Mouse (Mus musculus) cerebellum, adult 2 months (tissue): ENCODE measurements around the gene Nup188.

Experiments used
- CTCF ChIP-seq: fragments of 200-500 bp; IDR thresholded peaks from 2 replicates; pipeline ENCODE4 v1.5.1; 2011; ENCODE audit warnings: low read depth, mild to moderate bottlenecking, control low read depth, low read length, moderate library complexity, borderline replicate concordance; ENCODE audit not compliant: insufficient read depth
- POLR2A ChIP-seq: fragments of 200-500 bp; IDR thresholded peaks from 2 replicates; pipeline ENCODE4 v1.6.1; 2011; ENCODE audit warnings: low read length, control low read depth, borderline replicate concordance; ENCODE audit not compliant: insufficient read depth

GRCm38 (mm10) chr2:30306087-30306486 is 19.9 kb downstream of the Nup188 start:
- TF ChIP-seq CTCF (no peak), POLR2A (no peak)
